8 mouse cellular contexts compared by ENCODE assay signal in genomic region chr16:84835441-84835822, GRCm38 (mm10). TPM values are rescaled to one million over a fixed set of nuclear protein-coding genes. Genes with fewer than 3 reads are reported as not detected.
DNase-seq lines count a peak whose midpoint lies in the region; ATAC-seq lines count a peak whose summit lies in the region.

TSS of gene Atp5j (minus strand) at chr16:84835625.

- no peaks in the 10 kb centered on the region for H3K9me3 ChIP-seq in hindbrain, embryonic 14.5 days (ENCODE audit: control insufficient read depth, low read length)

- H3K36me3 ChIP-seq in hindbrain, embryonic 14.5 days (replicated peaks; ENCODE audit: control insufficient read depth, insufficient read depth): peaks cover 29% of the 10 kb centered on the region

- H3K27me3 ChIP-seq in hindbrain, embryonic 14.5 days (ENCODE audit: control insufficient read depth, insufficient read depth, low read length): no peaks in the 10 kb centered on the region

- H3K27ac ChIP-seq in hindbrain, embryonic 14.5 days: peak within 1 kb of the TSS; percentile 94

- ATAC-seq in activated CD4-positive, CD25-positive, alpha-beta regulatory T cell, adult 4 months: peak; percentile 30
- peak; percentile 73 for ATAC-seq in hindbrain, embryonic 14.5 days (ENCODE audit: low FRiP score)

- H3K9ac ChIP-seq in hindbrain, embryonic 14.5 days: peak within 1 kb of the TSS; percentile 95

- peak within 1 kb of the TSS; percentile 90 for H3K4me2 ChIP-seq in hindbrain, embryonic 14.5 days (replicated peaks)

- DNase-seq in cerebellum, postnatal 4 days (ENCODE audit: low spot score in 2 of 2): peak; percentile 57 to 72
- DNase-seq in gastrocnemius, adult 18-20 months (ENCODE audit: low spot score): peak; percentile 81
- peak; percentile 68 for DNase-seq in hindbrain, embryonic 14.5 days (ENCODE audit: low spot score)
- DNase-seq in layer of hippocampus, postnatal 25 days (ENCODE audit: extremely low spot score in 1 of 2, low spot score in 1 of 2): peak; percentile 64 to 70
- DNase-seq in lung, postnatal 10 days: peak; percentile 93
- DNase-seq in retina, postnatal 1 day: peak; percentile 87
- DNase-seq in urinary bladder, postnatal 25 days (ENCODE audit: low spot score): peak; percentile 73

- H3K4me3 ChIP-seq in hindbrain, embryonic 14.5 days (replicated peaks; ENCODE audit: low read length): peak within 1 kb of the TSS; percentile 86

- WGBS in hindbrain, embryonic 14.5 days: under 1% methylated on average over 50 of the region's 57 CpGs

- H3K4me1 ChIP-seq in hindbrain, embryonic 14.5 days (replicated peaks; ENCODE audit: control insufficient read depth, insufficient read depth, low read length): peaks cover 7% of the 10 kb centered on the region

RNA-seq across cellular contexts. Expression of gene Atp5j, which starts in this region (rescaled TPM):
- polyA plus RNA-seq in activated CD4-positive, CD25-positive, alpha-beta regulatory T cell, adult 4 months (2017; shearing (Covaris generic)): 100 to 1,000 TPM; 545 to 584 TPM
- total RNA-seq in gastrocnemius, adult 18-20 months (2021): 1,000 to 10,000 TPM; 1,092 to 1,176 TPM
- polyA plus RNA-seq in hindbrain, embryonic 14.5 days (2014; fragmentation: Nextera tagmentation; extraction: Ambion mirVana): 757 and 881 TPM in 2 replicates
- 100 to 1,000 TPM; 355 to 408 TPM for total RNA-seq in layer of hippocampus, postnatal 25 days (2021)

Comparison
In these comparisons a context has a peak if more than half of its experiments do, and no peak if none do; other contexts are left out.
1. Peak in every context shown above with its lines: DNase-seq, ATAC-seq, H3K4me3 ChIP-seq and H3K27ac ChIP-seq.